Mouse (Mus musculus) lung, adult 2 months (tissue): ENCODE results near the gene Dcst2.

Source experiments
- CTCF ChIP-seq: fragments of 200-500 bp; IDR thresholded peaks from 2 replicates; pipeline ENCODE4 v1.5.1; 2011; ENCODE audit warnings: mild to moderate bottlenecking, low read length, control low read depth; ENCODE audit not compliant: insufficient read depth
- POLR2A ChIP-seq: fragments of 200-500 bp; IDR thresholded peaks from 2 replicates; pipeline ENCODE4 v1.6.1; 2011; ENCODE audit warnings: low read depth, mild to moderate bottlenecking, control low read depth, low read length, borderline replicate concordance; ENCODE audit errors: extremely low read depth

DNA sequence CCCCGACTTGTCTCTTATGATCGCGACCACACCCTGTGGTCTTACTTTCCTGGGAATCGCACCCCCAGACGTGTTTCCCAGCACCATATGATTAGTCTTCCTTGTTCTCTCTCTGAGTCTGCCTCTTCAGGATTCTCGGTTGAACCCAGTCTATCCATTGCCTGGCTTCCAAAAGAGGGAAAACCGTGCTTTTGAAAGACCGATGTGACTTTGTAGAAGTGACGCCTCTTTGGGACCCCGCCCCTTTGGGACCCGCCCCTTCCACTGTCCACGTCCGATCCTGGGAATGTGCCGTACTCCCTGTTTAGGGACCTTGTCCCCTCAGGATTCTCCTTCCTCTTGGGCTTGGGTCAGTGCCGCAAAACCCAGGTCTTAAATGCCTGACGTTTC is 57.1 kb downstream of the Dcst2 start:
- peak; percentile 76; the same call in 1 of the 2 replicates for TF ChIP-seq POLR2A
- no peak for TF ChIP-seq CTCF
